Mouse (Mus musculus) bone marrow, adult 2 months (tissue): ENCODE results near the gene Zbtb12.
"Not testable (repeated sequence)": the region's sequence is repeated elsewhere in the genome, so short reads cannot be mapped to it uniquely, and the experiment has no call there.

ENCODE experiments used
- CTCF ChIP-seq: fragments of 200-500 bp; IDR thresholded peaks from 2 replicates; pipeline ENCODE4 v1.5.1; 2011; ENCODE audit warnings: low read length, control low read depth; ENCODE audit not compliant: control insufficient read depth, insufficient read depth
- POLR2A ChIP-seq: fragments of 200-500 bp; IDR thresholded peaks from 2 replicates; pipeline ENCODE4 v1.6.1; 2011; ENCODE audit warnings: low read depth, mild to moderate bottlenecking, control low read depth, low read length, borderline replicate concordance; ENCODE audit not compliant: control insufficient read depth

DNA sequence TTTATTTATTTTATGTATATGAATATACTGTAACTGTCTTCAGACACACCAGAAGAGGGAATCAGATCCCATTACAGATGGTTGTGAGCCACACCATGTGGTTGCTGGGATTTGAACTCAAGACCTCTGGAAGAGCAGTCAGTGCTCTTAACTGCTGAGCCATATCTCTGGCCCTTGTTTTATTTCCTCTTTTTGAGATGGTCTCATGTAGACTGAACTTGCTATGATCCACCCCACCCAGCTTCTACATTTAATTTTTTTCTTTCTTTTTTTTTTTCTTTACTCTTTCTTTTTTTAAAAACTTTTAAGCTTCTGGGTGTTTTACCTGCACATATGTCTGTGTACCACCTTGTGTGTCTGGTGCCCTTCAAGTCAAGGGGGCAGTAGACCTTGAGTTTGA, 21.5 kb downstream of the Zbtb12 start:
- not testable (repeated sequence) for TF ChIP-seq CTCF, POLR2A
